Mouse (Mus musculus) left cerebral cortex, adult 9 months (tissue): ENCODE measurements around the gene Spint2.

Experiments
- DNase-seq, 2 experiments: peaks; one replicate each; pipeline ENCODE4 v3.0.0; 2022; ENCODE audit warnings: low spot score in 2 of 2

The Spint2 gene

GRCm38 (mm10) chr7:29282074-29282554 is 402 bp upstream of the Spint2 start:
- DNase-seq, result no peak

DNA sequence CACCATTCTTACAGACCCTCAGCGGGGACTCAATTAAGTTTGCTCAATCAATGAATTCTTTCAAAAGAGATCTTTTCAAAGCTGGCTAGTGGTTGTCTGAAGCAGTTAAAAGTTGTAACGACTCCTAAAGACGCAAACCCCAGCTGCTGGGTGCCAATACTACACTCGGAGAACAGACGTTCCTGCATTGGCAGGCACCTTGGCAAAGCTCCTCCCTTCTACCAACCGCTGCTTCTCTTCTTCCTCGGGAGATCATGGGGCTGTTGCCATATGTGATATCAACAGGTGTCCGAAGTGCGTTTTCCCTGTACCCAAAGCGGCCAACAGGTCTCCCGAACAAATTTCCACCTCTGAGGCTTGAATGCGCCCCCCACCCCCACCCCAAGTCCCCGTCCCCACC is 911 bp downstream of the Spint2 start:
- no peak for DNase-seq

GRCm38 (mm10) chr7:29279924-29280323 is 1.8 kb downstream of the Spint2 start:
- DNase-seq, result no peak

DNA sequence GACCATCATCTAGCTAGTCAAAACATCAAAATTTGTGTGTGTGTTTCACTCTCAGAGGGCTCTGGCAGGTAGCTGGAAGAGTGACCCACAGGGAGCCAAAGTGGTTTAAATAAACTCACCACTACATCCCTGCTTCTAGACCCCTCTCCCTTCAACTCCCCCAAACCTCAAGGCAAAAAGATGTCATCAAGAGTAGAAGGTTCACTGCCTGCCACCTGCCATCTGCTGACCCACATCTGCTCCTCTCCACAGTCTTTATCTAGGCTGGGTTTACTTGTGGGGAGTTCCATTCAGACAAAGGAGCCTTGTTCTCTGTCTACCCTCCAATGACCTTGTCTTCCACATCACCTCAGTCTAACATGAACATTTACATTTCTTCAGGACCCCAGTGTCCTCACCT is 2.5 kb downstream of the Spint2 start:
- DNase-seq, result no peak

GRCm38 (mm10) chr7:29277510-29277909 is 4.2 kb downstream of the Spint2 start:
- no peak for DNase-seq

- no peak for DNase-seq
Observed at GRCm38 (mm10) chr7:29276715-29277114, 5.0 kb downstream of the Spint2 start.

GRCm38 (mm10) chr7:29271687-29272465 is 9.8 kb downstream of the Spint2 start:
- peak in 1 of 2 experiments; percentile 63 for DNase-seq

- no peak for DNase-seq
Observed at GRCm38 (mm10) chr7:29270445-29270844, 11.3 kb downstream of the Spint2 start.

- no peak for DNase-seq
Observed at GRCm38 (mm10) chr7:29266931-29267330, 14.8 kb downstream of the Spint2 start.

GRCm38 (mm10) chr7:29265636-29266035 is 16.1 kb downstream of the Spint2 start:
- no peak for DNase-seq

- DNase-seq, result no peak
Observed at GRCm38 (mm10) chr7:29263831-29264230, 17.9 kb downstream of the Spint2 start.

GRCm38 (mm10) chr7:29262151-29262550 is 19.6 kb downstream of the Spint2 start:
- DNase-seq, result no peak

GRCm38 (mm10) chr7:29259781-29260730 is 21.7 kb downstream of the Spint2 start:
- no peak for DNase-seq

DNA sequence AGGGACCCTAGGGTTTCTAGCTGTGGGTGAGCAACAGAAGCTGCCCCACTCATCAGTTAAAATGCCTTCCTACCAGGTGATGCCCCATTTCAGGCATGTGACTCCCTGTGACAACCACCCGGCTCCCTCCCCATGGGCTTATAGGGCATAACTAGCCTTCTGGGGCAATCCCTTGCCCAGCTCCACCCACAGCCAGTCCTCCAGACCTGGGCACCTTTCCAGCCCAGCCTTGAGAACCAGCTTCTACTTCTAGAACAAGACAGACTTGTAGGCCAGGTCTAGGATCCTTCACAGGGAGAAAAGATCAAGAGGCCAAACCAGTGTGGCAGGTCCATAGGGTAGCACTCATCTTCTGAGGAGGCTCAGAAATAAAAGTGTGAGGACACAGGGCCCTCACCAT is 24.3 kb downstream of the Spint2 start:
- DNase-seq, result no peak

DNA sequence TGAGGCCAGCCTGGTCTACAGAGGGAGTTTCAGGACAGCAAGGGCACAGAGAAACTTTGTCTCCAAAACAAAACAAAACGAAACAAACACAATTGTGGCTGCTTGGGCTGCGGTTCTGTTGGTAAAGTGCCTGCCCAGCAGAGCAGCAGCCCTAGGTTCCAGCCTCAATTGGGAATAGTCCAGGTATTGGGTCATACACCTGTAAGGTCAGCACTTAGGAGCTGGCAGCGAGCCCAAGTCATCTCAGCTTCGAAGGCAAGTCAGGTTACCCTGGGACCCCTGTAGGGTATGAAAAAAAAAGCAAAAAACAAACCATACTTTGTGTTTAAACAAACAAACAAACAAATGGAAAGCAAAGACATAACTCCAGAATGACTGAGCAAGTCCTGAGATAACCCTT is 25.8 kb downstream of the Spint2 start:
- DNase-seq, result no peak

DNA sequence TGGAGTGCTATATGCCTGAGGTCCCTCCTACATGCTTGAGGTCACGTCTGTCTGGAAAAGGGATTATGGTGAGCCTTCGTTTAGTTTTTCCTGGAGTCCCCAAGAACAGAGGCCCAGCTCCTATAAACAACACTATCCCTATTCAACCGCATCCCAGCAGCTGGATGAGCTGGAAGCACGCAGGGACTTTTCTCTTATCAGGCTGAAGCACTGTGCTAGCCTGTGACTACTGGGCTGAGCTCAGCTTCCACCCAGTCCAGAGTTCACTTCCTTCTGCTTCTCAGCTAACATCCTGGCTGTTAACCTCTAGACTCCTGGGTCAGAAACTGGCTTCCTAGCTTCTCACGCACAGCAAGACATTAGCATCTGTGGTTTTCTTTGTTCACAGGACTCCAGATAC is 27.9 kb downstream of the Spint2 start:
- no peak for DNase-seq

GRCm38 (mm10) chr7:29251166-29251565 is 30.5 kb downstream of the Spint2 start:
- DNase-seq, result no peak

GRCm38 (mm10) chr7:29248261-29248841 is 33.4 kb downstream of the Spint2 start, which contains the start of gene 2200002D01Rik:
Gene 2200002D01Rik (minus strand): TSS chr7:29248466.
- no peak for DNase-seq

DNA sequence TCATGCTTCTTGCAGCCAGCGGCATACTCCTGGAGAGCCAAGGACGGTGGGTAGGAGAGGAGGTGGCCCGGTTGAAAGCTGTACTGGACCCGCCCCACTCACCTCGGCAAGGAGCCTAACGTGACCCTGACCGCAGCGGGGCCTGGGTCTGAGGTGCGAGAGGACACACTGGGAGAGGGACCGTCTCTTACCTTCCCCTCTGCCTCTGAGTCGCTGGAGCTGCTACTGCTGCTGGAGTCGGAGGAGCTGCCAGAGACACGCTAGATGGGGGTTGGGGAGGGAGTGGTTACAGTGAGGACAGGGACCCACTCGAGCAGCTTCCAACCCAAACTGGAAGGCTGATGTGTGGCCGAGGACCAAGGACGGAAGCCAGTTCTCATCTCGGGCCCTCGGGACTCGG is 34.0 kb downstream of the Spint2 start:
- DNase-seq, result no peak

GRCm38 (mm10) chr7:29247314-29247700 is 34.4 kb downstream of the Spint2 start:
- peak in 1 of 2 experiments; percentile 79 for DNase-seq

- no peak for DNase-seq
Observed at GRCm38 (mm10) chr7:29246619-29247313, 34.9 kb downstream of the Spint2 start.

DNA sequence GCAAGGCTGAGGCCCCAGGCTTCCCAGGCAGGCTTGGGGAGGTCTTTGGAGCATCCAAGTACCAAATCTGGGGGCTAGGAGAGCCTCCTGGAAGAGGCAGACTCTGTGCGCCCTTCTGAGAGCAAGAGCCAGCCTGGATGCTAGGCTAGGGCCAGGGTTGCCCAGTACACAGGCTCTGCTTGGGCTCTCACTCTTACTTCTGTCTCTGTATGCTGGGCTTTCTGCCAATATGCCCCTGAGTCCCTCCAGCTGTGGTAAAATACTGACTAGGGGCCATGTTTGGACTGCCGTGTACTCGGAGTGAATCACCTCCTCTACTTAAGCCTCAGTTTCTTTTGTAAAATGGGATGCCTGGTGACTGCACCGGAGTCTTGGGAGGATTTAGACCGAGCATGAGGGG is 35.7 kb downstream of the Spint2 start:
- no peak for DNase-seq
